Mouse (Mus musculus) kidney, adult 2 months (tissue): ENCODE results near the gene Atxn7l3.

Experiments
- CTCF ChIP-seq: fragments of 200-500 bp; conservative IDR thresholded peaks from 2 replicates; pipeline ENCODE4 v1.5.1; 2011; ENCODE audit warnings: low read depth, mild to moderate bottlenecking, control low read depth, low read length, moderate library complexity, mixed read lengths; ENCODE audit not compliant: insufficient read depth, insufficient read length
- POLR2A ChIP-seq: fragments of 200-500 bp; IDR thresholded peaks from one replicate; pipeline ENCODE4 v1.6.1; 2011; ENCODE audit warnings: low read depth, low read length, control low read depth

GRCm38 (mm10) chr11:102290141-102290540 is 6.3 kb downstream of the Atxn7l3 start:
- TF ChIP-seq POLR2A (no peak), CTCF (no peak)
